Mouse (Mus musculus) gonadal fat pad, adult 2 months (tissue): ENCODE measurements at regions not wholly inside any gene's neighbourhood (a gene's known extent, or its start where the extent isn't known, plus 50 kb on each side); places are given as distances from the start of the nearest gene placed in this dataset.
A peak's percentile ranks its signal among the peaks of the same experiment; 100 is the strongest.

Experiments
- DNase-seq: peaks from one replicate; pipeline ENCODE4 v3.0.0-alpha.2; 2012; ENCODE audit warnings: low read depth

GRCm38 (mm10) chrX:105228580-105228979, 108.4 kb downstream of the Magee1 start:
- peak; percentile 19 for DNase-seq

GRCm38 (mm10) chrX:105236982-105237738, 117.0 kb downstream of the Magee1 start:
- no peak for DNase-seq
